Mouse (Mus musculus) kidney, postnatal 25 days (tissue): ENCODE measurements around the gene Mecom.
A peak's percentile ranks its signal among the peaks of the same experiment; 100 is the strongest.

Source experiments
- DNase-seq, 2 experiments: peaks; one replicate each; pipeline ENCODE4 v3.0.0; 2021; ENCODE audit warnings: mixed read lengths in 2 of 2

Gene Mecom

GRCm38 (mm10) chr3:30481682-30482081 is 66.1 kb downstream of the Mecom start:
- DNase-seq: no peak

GRCm38 (mm10) chr3:30480551-30480950 is 67.3 kb downstream of the Mecom start:
- no peak for DNase-seq

GRCm38 (mm10) chr3:30478252-30478651 is 69.6 kb downstream of the Mecom start:
- no peak for DNase-seq

- DNase-seq: no peak
Measured at GRCm38 (mm10) chr3:30477008-30477407, 70.8 kb downstream of the Mecom start.

GRCm38 (mm10) chr3:30475591-30475990 is 72.2 kb downstream of the Mecom start:
- no peak for DNase-seq

- DNase-seq: no peak
Measured at GRCm38 (mm10) chr3:30468068-30468835, 79.6 kb downstream of the Mecom start.

GRCm38 (mm10) chr3:30466031-30466650 is 81.7 kb downstream of the Mecom start:
- no peak for DNase-seq

- no peak for DNase-seq
Measured at GRCm38 (mm10) chr3:30464497-30464896, 83.3 kb downstream of the Mecom start.

- DNase-seq: no peak
Measured at GRCm38 (mm10) chr3:30461831-30462230, 86.0 kb downstream of the Mecom start.

- DNase-seq: no peak
Measured at GRCm38 (mm10) chr3:30460890-30461578, 86.8 kb downstream of the Mecom start.

- DNase-seq: no peak
Measured at GRCm38 (mm10) chr3:30459626-30460025, 88.2 kb downstream of the Mecom start.

- peak; percentile 32 to 59 for DNase-seq
Measured at GRCm38 (mm10) chr3:30457975-30458678, 89.7 kb downstream of the Mecom start.

- no peak for DNase-seq
Measured at GRCm38 (mm10) chr3:30455902-30456301, 91.9 kb downstream of the Mecom start.

GRCm38 (mm10) chr3:30453546-30454455 is 94.0 kb downstream of the Mecom start:
- no peak for DNase-seq

- peak in 1 of 2 experiments; percentile 63 for DNase-seq
Measured at GRCm38 (mm10) chr3:30453046-30453445, 94.8 kb downstream of the Mecom start.

GRCm38 (mm10) chr3:30452511-30452910 is 95.3 kb downstream of the Mecom start:
- DNase-seq: no peak

- DNase-seq: peak; percentile 26 to 70
Measured at GRCm38 (mm10) chr3:30450206-30450965, 97.4 kb downstream of the Mecom start.

GRCm38 (mm10) chr3:30448624-30449023 is 99.2 kb downstream of the Mecom start:
- DNase-seq: peak in 1 of 2 experiments; percentile 13

- DNase-seq: peak; percentile 47 to 64
Measured at GRCm38 (mm10) chr3:30445970-30446442, 101.8 kb downstream of the Mecom start.

- no peak for DNase-seq
Measured at GRCm38 (mm10) chr3:30445247-30445969, 102.4 kb downstream of the Mecom start.
